Comparison of ENCODE assay signal across 27 mouse cellular contexts in genomic region chr5:86439306-86439705, GRCm38 (mm10). TPM values are rescaled to one million over a fixed set of nuclear protein-coding genes. Genes with fewer than 3 reads are reported as not detected.
"Had no signal": no experiment of that assay in that cellular context is flagged by ENCODE, and none has a peak within 500 bp of the region (broad histone marks: within the 10 kb centered on the region; RNA-seq: fewer than 3 reads in every experiment).

No protein-coding gene starts in this region.

- H3K36me3 ChIP-seq: liver, embryonic 13.5 days; neural tube, embryonic 12.5 days; neural tube, embryonic 15.5 days had no signal

- H3K4me3 ChIP-seq: liver, embryonic 13.5 days; neural tube, embryonic 12.5 days; neural tube, embryonic 15.5 days had no signal

- H3K4me2 ChIP-seq: liver, embryonic 13.5 days; neural tube, embryonic 12.5 days; neural tube, embryonic 15.5 days had no signal

- H3K9ac ChIP-seq: liver, embryonic 13.5 days; neural tube, embryonic 12.5 days; neural tube, embryonic 15.5 days had no signal

- ATAC-seq: intestine, postnatal 0 days had no signal

- H3K9me3 ChIP-seq: liver, embryonic 13.5 days; neural tube, embryonic 12.5 days; neural tube, embryonic 15.5 days had no signal

- H3K4me1 ChIP-seq: liver, embryonic 13.5 days; neural tube, embryonic 12.5 days; neural tube, embryonic 15.5 days had no signal

- DNase-seq: kidney, adult 8-10 months; kidney, postnatal 25 days; liver, embryonic 13.5 days; lung, adult 2 months; lung, postnatal 14 days; midbrain, embryonic 14.5 days; right cerebral cortex, adult 18-20 months; right cerebral cortex, postnatal 14 days; right cerebral cortex, postnatal 4 days; thymus, adult 2 months; thymus, postnatal 14 days; thymus, postnatal 4 days had no signal

- H3K27ac ChIP-seq: liver, embryonic 13.5 days; macrophage; neural tube, embryonic 12.5 days; neural tube, embryonic 15.5 days; stomach, postnatal 0 days had no signal

- H3K27me3 ChIP-seq: liver, embryonic 13.5 days; neural tube, embryonic 12.5 days; neural tube, embryonic 15.5 days had no signal

RNA-seq across cellular contexts. Expression of gene Tmprss11a, which starts 29.5 kb away (rescaled TPM):
- total RNA-seq: layer of hippocampus, postnatal 25 days; left cerebral cortex, adult 18-20 months; liver, adult 2 months; megakaryocyte, adult 5-6 weeks; midbrain, postnatal 0 days had no signal
- polyA plus RNA-seq: kidney, embryonic 16.5 days; limb, embryonic 11.5 days; limb, embryonic 14.5 days; liver, adult 2 months; liver, embryonic 13.5 days; liver, embryonic 16.5 days; lung, embryonic 16.5 days; macrophage; midbrain, embryonic 14.5 days; midbrain, postnatal 0 days; neural tube, embryonic 12.5 days; neural tube, embryonic 15.5 days; thymus, adult 2 months had no signal
